Mouse (Mus musculus): ENCODE results near the gene Zyx.

- peak; percentile 52 for TF ChIP-seq POLR2A (IDR thresholded peaks at IDR 0.05; ENCODE audit: insufficient read length, low read depth)
- TF ChIP-seq USF1 (IDR thresholded peaks at IDR 0.05; ENCODE audit: low read depth), result no peak
- no peak for TF ChIP-seq MAX (IDR thresholded peaks at IDR 0.05; ENCODE audit: low read depth)
- no peak for TF ChIP-seq MYOG (IDR thresholded peaks at IDR 0.05; ENCODE audit: control insufficient read depth in 1 of 3, insufficient read depth in 1 of 3, insufficient read length in 2 of 3, low read depth in 2 of 3)
- TF ChIP-seq MYOD1 (IDR thresholded peaks at IDR 0.05; ENCODE audit: control insufficient read depth in 1 of 3, insufficient read length in 2 of 3, low read depth in 2 of 3), result no peak
- peak; percentile 65 for TF ChIP-seq POLR2AphosphoS2 (IDR thresholded peaks at IDR 0.05; ENCODE audit: insufficient read length, low read depth)
- no peak for TF ChIP-seq CEBPB (IDR thresholded peaks at IDR 0.05; ENCODE audit: insufficient read depth, poor library complexity, severe bottlenecking)
- TF ChIP-seq TCF12 (IDR thresholded peaks at IDR 0.05; ENCODE audit: insufficient read depth, poor library complexity, severe bottlenecking), result no peak
- no peak for TF ChIP-seq REST (IDR thresholded peaks at IDR 0.05; ENCODE audit: insufficient read depth, insufficient read length)
- no peak for TF ChIP-seq TCF3 (IDR thresholded peaks at IDR 0.05; ENCODE audit: insufficient read length, low read depth)
- no peak for TF ChIP-seq E2F4 (IDR thresholded peaks at IDR 0.05; ENCODE audit: insufficient read depth)
Observed at GRCm38 (mm10) chr6:42355366-42355765, 5.9 kb downstream of the Zyx start.
